Mouse (Mus musculus) embryonic facial prominence, embryonic 11.5 days (tissue): Measurements from ENCODE around the gene Tmem254c. TPM values are rescaled to one million over a fixed set of nuclear protein-coding genes. Genes with fewer than 3 reads are reported as not detected.
"Not testable (repeated sequence)": the region's sequence is repeated elsewhere in the genome, so short reads cannot be mapped to it uniquely, and the experiment has no call there.

ENCODE experiments used
- ATAC-seq: fragments of 200-750 bp; cut with Nextera tagmentation; replicated peaks from 2 replicates; pipeline ENCODE4 v1.8.0; 2017; ENCODE audit warnings: low read depth; ENCODE audit not compliant: insufficient number of reproducible peaks, low FRiP score, low TSS enrichment
- DNase-seq: peaks from one replicate; pipeline ENCODE4 v3.0.0-alpha.2; 2015; ENCODE audit warnings: low spot score
- H3K27ac ChIP-seq: fragments of 300-500 bp; sonication (generic); replicated peaks from 2 replicates; pipeline ENCODE4 v1.5.1; 2014; ENCODE audit warnings: mild to moderate bottlenecking, low read depth, low read length, control low read depth
- H3K27me3 ChIP-seq: fragments of 300-500 bp; sonication (generic); 2 replicates; pipeline ENCODE4 v1.6.1; 2014; ENCODE audit warnings: mild to moderate bottlenecking, low read length, moderate library complexity, mixed read lengths; ENCODE audit not compliant: control insufficient read depth, insufficient read depth
- H3K36me3 ChIP-seq: fragments of 300-500 bp; sonication (generic); replicated peaks from 2 replicates; pipeline ENCODE4 v1.6.1; 2014; ENCODE audit warnings: low read depth, mild to moderate bottlenecking, low read length, moderate library complexity, mixed read lengths; ENCODE audit not compliant: control insufficient read depth, insufficient read depth
- H3K4me1 ChIP-seq: fragments of 300-500 bp; sonication (generic); 2 replicates; pipeline ENCODE4 v1.6.1; 2014; ENCODE audit warnings: low read length, mixed read lengths; ENCODE audit not compliant: control insufficient read depth, insufficient read depth
- H3K4me2 ChIP-seq: fragments of 300-500 bp; sonication (generic); 2 replicates; pipeline ENCODE4 v1.6.1; 2014; ENCODE audit warnings: low read depth, mild to moderate bottlenecking, control low read depth, low read length, moderate library complexity
- H3K4me3 ChIP-seq: fragments of 300-500 bp; sonication (generic); 2 replicates; pipeline ENCODE4 v1.5.1; 2014; ENCODE audit warnings: low read depth, low read length, control low read depth
- H3K9ac ChIP-seq: fragments of 300-500 bp; sonication (generic); replicated peaks from 2 replicates; pipeline ENCODE4 v1.6.1; 2014; ENCODE audit warnings: mild to moderate bottlenecking, control low read depth, low read length
- H3K9me3 ChIP-seq: fragments of 300-500 bp; sonication (generic); replicated peaks from 2 replicates; pipeline ENCODE4 v1.6.1; 2016; ENCODE audit warnings: mild to moderate bottlenecking, low read length, inconsistent platforms, mixed read lengths; ENCODE audit not compliant: control insufficient read depth
- WGBS: fragments of 180-500 bp; shearing (Covaris S2); extraction: QIAGEN DNeasy Blood & Tissue Kit; methylation state at CpG from one replicate; pipeline ENCODE4 v1.1.7; 2014; 5-methylcytosine and 5-hydroxymethylcytosine counted together
- polyA plus RNA-seq: library from polyadenylated mRNA; unstranded; fragments of >200 nt; fragmentation: Nextera tagmentation; extraction: Ambion mirVana; gene quantifications from 2 replicates; pipeline ENCODE4 v1.2.1, GENCODE M21; 2014

The Tmem254c gene
- polyA plus RNA-seq, 1 experiment from 2014 or later: 23.7 TPM

- ATAC-seq, H3K9ac ChIP-seq, H3K9me3 ChIP-seq, DNase-seq, H3K4me3 ChIP-seq, H3K27me3 ChIP-seq, H3K36me3 ChIP-seq, H3K4me2 ChIP-seq, H3K27ac ChIP-seq, H3K4me1 ChIP-seq: not testable (repeated sequence)
- WGBS: no CpG with 5 or more reads among the region's 9 CpGs
Measured at GRCm38 (mm10) chr14:26021555-26021954, 45.6 kb downstream of the Tmem254c start.

GRCm38 (mm10) chr14:26016414-26016813, 50.7 kb downstream of the Tmem254c start:
- not testable (repeated sequence) for H3K27me3 ChIP-seq, ATAC-seq, H3K9me3 ChIP-seq, H3K4me1 ChIP-seq, H3K4me3 ChIP-seq, DNase-seq, H3K9ac ChIP-seq, H3K27ac ChIP-seq, H3K4me2 ChIP-seq, H3K36me3 ChIP-seq
- no CpG with 5 or more reads among the region's 7 CpGs for WGBS

Other genes with a start within 250 kb of the Tmem254c start
- gene Anxa11, start 225.2 kb downstream of the Tmem254c start, polyA plus RNA-seq: 7.1 and 9.1 TPM in 2 replicates
- not detected in 2 replicates for gene Plac9a, start 164.3 kb downstream of the Tmem254c start, polyA plus RNA-seq
- 3.5 and 3.6 TPM in 2 replicates for gene Tmem254a, start 139.7 kb downstream of the Tmem254c start, polyA plus RNA-seq
- gene Cphx1, start 129.1 kb downstream of the Tmem254c start, polyA plus RNA-seq: 0.46 TPM in 1 of 2 replicates, not detected in the other
- gene Duxbl1, start 88.8 kb downstream of the Tmem254c start, polyA plus RNA-seq: 2.3 and 3.1 TPM in 2 replicates
- gene Gm9780, start 24.6 kb downstream of the Tmem254c start, polyA plus RNA-seq: 1.1 TPM in 1 of 2 replicates, not detected in the other
- gene Cphx2, start 14.2 kb upstream of the Tmem254c start, polyA plus RNA-seq: not detected in 2 replicates
- not detected in 2 replicates for gene Cphx3, start 14.9 kb upstream of the Tmem254c start, polyA plus RNA-seq
- gene Duxbl2, start 51.0 kb upstream of the Tmem254c start, polyA plus RNA-seq: not detected in 2 replicates
- gene Plac9b, start 115.1 kb upstream of the Tmem254c start, polyA plus RNA-seq: 0.53 and 0.83 TPM in 2 replicates
- gene Tmem254b, start 139.7 kb upstream of the Tmem254c start, polyA plus RNA-seq: 20.5 and 28.0 TPM in 2 replicates
- gene Duxbl3, start 190.6 kb upstream of the Tmem254c start, polyA plus RNA-seq: 3.2 and 4.0 TPM in 2 replicates